Mouse (Mus musculus): ENCODE data around the gene Acer1.
"Not testable (repeated sequence)": the region's sequence is repeated elsewhere in the genome, so short reads cannot be mapped to it uniquely, and the experiment has no call there.

Gene Acer1

GRCm38 (mm10) chr17:56952639-56953038 is 29.3 kb downstream of the Acer1 start:
- no peak for DNase-seq (ENCODE audit: low spot score in 2 of 2)

GRCm38 (mm10) chr17:56950915-56951314 is 31.0 kb downstream of the Acer1 start:
- peak in 1 of 2 experiments; percentile 75 for DNase-seq (ENCODE audit: low spot score in 2 of 2)

GRCm38 (mm10) chr17:56938751-56939150 is 43.2 kb downstream of the Acer1 start:
- no peak for DNase-seq (ENCODE audit: low spot score in 2 of 2)

DNA sequence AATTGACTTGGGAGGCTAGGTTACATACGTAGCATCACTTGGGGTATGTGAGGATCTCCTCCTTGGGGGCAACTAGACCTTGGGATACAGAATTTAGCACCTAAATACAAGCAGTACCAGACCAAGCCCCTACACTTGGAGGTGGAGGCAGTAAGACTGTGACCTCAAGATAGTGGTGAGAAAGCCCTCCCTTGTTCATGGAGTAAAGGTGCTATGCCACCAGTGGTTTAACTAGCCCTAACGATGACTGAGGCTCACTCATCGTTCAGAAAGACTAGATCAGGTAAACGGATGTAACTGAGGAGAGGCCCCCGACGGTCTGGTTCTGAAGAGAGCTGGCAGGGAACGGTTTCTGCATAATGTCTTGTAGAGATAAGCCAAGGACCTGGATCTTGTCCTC is 45.2 kb downstream of the Acer1 start:
- no peak for DNase-seq (ENCODE audit: low spot score in 2 of 2)

- peak; percentile 99 for DNase-seq (ENCODE audit: low spot score in 2 of 2)
Observed at GRCm38 (mm10) chr17:56935363-56936131, 46.4 kb downstream of the Acer1 start, which contains the start of gene Mllt1. Mllt1 (minus strand) TSS chr17:56935415.

DNA sequence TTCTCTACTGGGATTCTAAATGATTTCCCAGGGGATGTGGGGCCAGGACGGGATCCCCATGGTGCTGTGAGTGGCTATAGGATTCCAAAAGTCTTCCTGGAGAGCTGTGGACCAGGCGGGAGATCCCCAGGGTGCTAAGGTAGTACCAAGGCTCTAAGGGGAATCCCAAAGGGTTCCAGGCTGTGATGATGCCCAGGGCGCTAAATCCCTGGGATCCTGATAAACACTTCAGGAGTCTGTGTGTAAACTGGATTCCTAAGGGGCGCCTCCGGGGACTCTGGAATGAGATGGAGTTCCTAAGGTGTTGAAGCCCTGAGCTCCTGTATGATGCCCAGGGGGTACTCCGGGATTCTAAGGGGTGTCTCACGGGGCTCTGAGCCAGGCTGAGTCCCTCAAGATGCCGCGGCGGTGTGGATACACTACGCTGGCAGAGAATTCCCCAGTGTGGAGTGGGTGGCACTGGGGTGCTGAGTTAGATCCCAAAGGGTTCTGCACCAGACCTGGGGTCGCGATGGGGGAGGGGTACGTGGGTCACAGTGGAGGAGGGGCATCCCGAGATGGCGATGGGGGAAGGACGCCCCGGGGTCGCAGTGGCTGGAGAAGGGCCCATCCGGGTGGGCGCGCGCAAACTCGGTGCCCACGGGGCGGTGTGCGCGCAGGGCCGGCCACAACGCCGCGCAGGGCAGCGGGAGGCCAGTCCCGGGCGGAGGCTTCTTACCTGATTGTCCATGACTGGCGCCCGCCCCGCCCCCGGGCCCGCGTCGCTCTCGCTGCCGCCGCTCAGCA is 47.2 kb downstream of the Acer1 start:
- DNase-seq (ENCODE audit: low spot score in 2 of 2) = peak; percentile 47 to 65

DNA sequence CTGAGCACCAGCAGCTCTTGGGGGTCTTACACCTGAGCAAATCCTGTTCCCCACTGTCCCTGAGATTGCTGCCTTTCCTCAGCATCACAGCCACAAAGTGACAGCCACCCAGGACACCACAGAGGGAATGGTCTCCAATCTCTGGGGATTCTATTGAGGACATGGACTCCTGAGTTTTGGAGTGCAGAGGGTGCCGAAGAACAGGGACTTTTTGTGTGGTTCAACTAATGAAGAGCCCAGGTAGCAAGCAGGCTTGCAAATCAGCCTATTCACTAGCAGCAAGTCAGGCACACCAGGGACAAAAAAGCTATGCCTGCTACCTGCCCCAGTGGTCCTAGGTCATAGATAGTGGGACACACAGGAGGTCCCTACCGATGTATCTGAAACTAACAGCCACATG is 48.5 kb downstream of the Acer1 start:
- DNase-seq (ENCODE audit: low spot score in 2 of 2) = no peak

DNA sequence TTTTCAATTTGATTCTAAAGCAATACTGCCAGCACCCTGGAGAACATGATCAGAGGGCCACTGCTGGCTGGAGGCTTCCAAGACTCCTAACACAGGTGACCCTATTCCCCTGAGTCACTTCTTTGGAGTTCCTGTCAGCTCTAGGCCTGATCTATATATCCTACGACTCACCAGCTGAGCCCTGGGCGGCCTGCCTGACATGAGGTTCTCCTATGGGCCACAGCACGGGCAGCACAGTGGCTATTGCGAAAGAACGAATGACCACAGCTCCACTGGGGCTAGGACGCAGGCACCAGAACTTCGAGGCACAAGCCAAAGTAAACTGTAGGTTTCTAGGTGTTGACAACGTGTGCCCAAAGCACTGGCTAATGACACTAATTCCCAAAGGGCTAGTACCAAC is 51.9 kb downstream of the Acer1 start:
- no peak for DNase-seq (ENCODE audit: low spot score in 2 of 2)

- DNase-seq (ENCODE audit: low spot score in 2 of 2) = no peak
Observed at GRCm38 (mm10) chr17:56929530-56929929, 52.4 kb downstream of the Acer1 start.

- DNase-seq (ENCODE audit: low spot score in 2 of 2) = no peak
Observed at GRCm38 (mm10) chr17:56929101-56929500, 52.8 kb downstream of the Acer1 start.

DNA sequence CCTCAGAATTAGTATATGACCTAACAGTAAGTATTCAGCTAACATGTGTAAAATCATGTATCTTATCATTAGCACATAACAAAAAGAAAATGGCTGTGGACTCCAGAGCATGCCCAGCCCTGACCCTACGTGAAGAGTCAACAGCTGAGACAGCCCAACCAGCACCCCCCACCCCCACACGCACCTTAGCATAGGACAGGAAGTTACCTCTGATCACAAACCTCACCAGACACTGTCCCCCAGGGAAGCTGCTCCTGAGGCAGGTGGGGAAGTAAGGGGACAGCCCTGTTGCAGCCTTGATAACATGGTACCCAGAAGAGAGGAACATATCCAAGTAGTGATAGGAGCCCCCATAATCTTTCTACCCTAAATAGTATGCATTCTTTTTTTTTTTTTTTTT is 55.9 kb downstream of the Acer1 start:
- DNase-seq (ENCODE audit: low spot score in 2 of 2) = no peak

GRCm38 (mm10) chr17:56919725-56920124 is 62.2 kb downstream of the Acer1 start:
- DNase-seq (ENCODE audit: low spot score in 2 of 2) = no peak

DNA sequence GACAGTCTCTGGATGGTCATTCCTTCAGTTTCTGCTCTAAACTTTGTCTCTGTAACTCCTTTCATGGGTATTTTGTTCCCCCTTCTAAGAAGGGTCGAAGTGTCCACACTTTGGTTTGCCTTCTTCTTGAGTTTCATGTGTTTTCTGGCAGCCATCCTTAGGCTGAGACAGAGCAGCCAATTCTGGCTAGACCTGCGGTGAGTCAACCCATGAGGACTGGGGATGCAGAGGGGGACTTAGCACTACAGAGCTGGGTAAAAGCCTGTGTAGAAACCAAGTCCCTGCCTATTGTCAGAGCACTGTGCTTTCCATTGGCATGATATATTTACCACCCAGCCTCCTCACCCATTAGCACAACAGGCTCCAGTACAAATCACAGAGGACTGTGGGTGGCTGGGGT is 64.8 kb downstream of the Acer1 start:
- no peak for DNase-seq (ENCODE audit: low spot score in 2 of 2)

DNA sequence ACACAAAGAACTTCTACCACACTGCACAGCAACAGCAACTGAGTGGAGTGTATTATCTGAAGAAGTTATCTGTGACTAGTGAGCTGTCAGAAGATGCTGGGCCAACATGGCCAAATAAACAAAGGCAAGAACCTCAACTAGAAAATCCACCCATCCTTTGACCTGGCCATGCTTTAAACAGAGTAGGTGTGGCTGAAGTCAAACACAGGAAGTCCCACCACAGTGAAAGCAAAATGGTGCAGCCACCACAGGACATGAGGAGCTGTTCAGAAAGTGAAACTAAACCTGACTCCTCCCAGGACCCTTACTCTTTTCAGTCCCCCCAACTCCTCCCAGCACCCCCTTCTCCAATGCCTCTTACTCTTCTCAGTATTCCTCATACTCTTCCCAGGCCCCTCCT is 68.5 kb downstream of the Acer1 start:
- no peak for DNase-seq (ENCODE audit: low spot score in 2 of 2)

- DNase-seq (ENCODE audit: low spot score in 2 of 2) = no peak
Observed at GRCm38 (mm10) chr17:56913023-56913422, 68.9 kb downstream of the Acer1 start.

- DNase-seq (ENCODE audit: low spot score in 2 of 2) = not testable (repeated sequence)
Observed at GRCm38 (mm10) chr17:56909764-56910163, 72.2 kb downstream of the Acer1 start.

DNA sequence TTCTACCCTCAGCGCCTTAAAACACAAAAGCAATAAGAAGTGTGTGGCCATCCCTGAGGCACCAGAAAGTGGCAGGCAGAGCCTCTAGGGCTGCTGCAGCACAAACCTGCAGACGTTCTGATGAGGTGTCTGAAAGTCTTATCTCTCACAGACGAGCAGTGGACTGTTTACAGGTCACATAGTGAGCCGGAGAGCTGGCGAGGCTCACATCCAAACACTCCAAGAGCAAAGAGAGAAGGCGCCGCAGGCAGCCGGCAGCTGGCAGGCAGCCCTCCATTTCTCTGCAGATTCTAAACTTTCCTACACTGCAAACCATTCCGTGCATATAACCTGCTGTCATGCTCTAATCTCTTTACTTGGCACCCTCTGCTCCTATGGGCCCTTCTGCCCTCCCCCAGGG is 74.0 kb downstream of the Acer1 start:
- no peak for DNase-seq (ENCODE audit: low spot score in 2 of 2)

GRCm38 (mm10) chr17:56907096-56907495 is 74.8 kb downstream of the Acer1 start:
- no peak for DNase-seq (ENCODE audit: low spot score in 2 of 2)

DNA sequence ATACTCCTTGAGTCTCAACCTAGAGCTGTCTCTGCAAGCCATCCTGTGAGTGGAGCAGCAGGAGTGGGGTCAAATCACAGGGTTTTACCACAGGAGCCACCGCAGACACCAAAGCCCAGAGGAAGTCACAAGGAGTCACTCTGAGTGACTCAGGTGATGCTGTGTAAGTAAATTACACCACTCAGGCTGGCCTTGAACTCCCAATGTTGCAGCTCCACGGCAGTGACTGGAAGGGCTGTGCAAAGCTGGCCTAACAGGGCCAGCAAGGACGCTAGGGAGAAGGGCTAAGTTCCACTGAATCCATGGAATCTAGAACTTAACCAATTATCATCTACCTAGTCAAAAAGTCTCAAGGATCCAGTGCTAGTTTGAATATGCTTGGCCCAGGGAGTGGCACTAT is 75.8 kb downstream of the Acer1 start:
- DNase-seq (ENCODE audit: low spot score in 2 of 2) = no peak

Data from thymus, postnatal 10 days (tissue).